Mouse (Mus musculus) kidney, adult 11 months (tissue): Measurements from ENCODE around the gene Vmn1r160.
"Not testable (repeated sequence)": the region's sequence is repeated elsewhere in the genome, so short reads cannot be mapped to it uniquely, and the experiment has no call there.

Experiments
- DNase-seq: peaks from one replicate; pipeline ENCODE4 v3.0.0; 2022

The Vmn1r160 gene

GRCm38 (mm10) chr7:22870924-22871323 is at the start of gene Vmn1r160:
Vmn1r160 (plus strand) TSS chr7:22871224.
- not testable (repeated sequence) for DNase-seq

DNA sequence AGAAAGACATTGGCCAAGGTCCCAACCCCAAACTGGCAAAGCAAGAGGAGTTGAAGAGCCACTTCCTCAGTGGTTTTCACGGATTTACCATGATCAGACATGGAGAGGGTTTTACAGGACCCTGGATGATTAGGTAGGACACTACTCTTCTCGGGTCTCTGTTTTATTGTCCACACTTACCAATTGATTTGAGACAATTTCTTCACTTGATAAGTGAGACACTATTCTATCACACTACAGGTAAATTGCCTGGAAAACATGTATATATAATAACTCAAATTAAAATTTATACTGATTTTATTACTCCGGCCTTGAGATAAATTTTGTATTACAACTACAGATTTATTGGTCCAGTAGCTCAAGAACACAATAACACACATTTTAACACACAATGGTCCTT is 27.5 kb upstream of the Vmn1r160 start, which contains the start of gene Vmn1r159:
Gene Vmn1r159, minus strand, starts transcription at position 101 of the 400 bp plus-strand sequence.
- not testable (repeated sequence) for DNase-seq
